Comparison of ENCODE assay signal across 7 mouse cellular contexts in genomic region chr11:106674612-106675153, GRCm38 (mm10).
DNase-seq lines count a peak whose midpoint lies in the region; ATAC-seq and TF ChIP-seq lines count a peak whose summit lies in the region.

No protein-coding gene starts in this region.

- peak; percentile 74 for ATAC-seq in limb, embryonic 13.5 days (ENCODE audit: low FRiP score, low read depth)
- peak; percentile 92 for ATAC-seq in midbrain, embryonic 13.5 days

- 0% methylated on average over 9 of the region's 9 CpGs for WGBS in heart, adult 2 months
- WGBS in limb, embryonic 13.5 days = 2% methylated on average over 9 of the region's 9 CpGs
- 1% methylated on average over 9 of the region's 9 CpGs for WGBS in midbrain, embryonic 13.5 days

- H3K4me3 ChIP-seq in heart, adult 2 months = peak overlapping the region; percentile 18
- peak overlapping the region; percentile 3; the same call in 1 of the 2 replicates for H3K4me3 ChIP-seq in limb, embryonic 13.5 days
- no peak overlapping the region for H3K4me3 ChIP-seq in midbrain, embryonic 13.5 days (replicated peaks)

- H3K27ac ChIP-seq in heart, adult 2 months = peak overlapping the region; percentile 96
- H3K27ac ChIP-seq in limb, embryonic 13.5 days = peak overlapping the region; percentile 73
- peak overlapping the region; percentile 79 for H3K27ac ChIP-seq in midbrain, embryonic 13.5 days

- no peak for TF ChIP-seq CTCF in heart, adult 2 months (IDR thresholded peaks at IDR 0.05)

- TF ChIP-seq POLR2A in heart, adult 2 months (IDR thresholded peaks at IDR 0.05; ENCODE audit: insufficient read depth, low read depth, low read length) = peak; percentile 47; the same call in 1 of the 2 replicates

- H3K27me3 ChIP-seq in heart, adult 2 months (ENCODE audit: control insufficient read depth, insufficient read depth, low read length) = no peaks in the 10 kb centered on the region
- H3K27me3 ChIP-seq in limb, embryonic 13.5 days = no peaks in the 10 kb centered on the region
- H3K27me3 ChIP-seq in midbrain, embryonic 13.5 days = no peaks in the 10 kb centered on the region

- H3K4me2 ChIP-seq in limb, embryonic 13.5 days (replicated peaks) = peak overlapping the region; percentile 44
- peak overlapping the region; percentile 13; the same call in 1 of the 2 replicates for H3K4me2 ChIP-seq in midbrain, embryonic 13.5 days (replicated peaks)

- H3K36me3 ChIP-seq in heart, adult 2 months (ENCODE audit: control insufficient read depth, insufficient read depth, low read length) = peaks cover 52% of the 10 kb centered on the region
- H3K36me3 ChIP-seq in limb, embryonic 13.5 days = no peaks in the 10 kb centered on the region
- H3K36me3 ChIP-seq in midbrain, embryonic 13.5 days = no peaks in the 10 kb centered on the region

- H3K9ac ChIP-seq in heart, adult 2 months (ENCODE audit: low read depth, low read length) = peak overlapping the region; percentile 57
- H3K9ac ChIP-seq in limb, embryonic 13.5 days = no peak overlapping the region
- no peak overlapping the region for H3K9ac ChIP-seq in midbrain, embryonic 13.5 days (replicated peaks)

- peak; percentile 69; the same call in 1 of the 2 replicates for TF ChIP-seq EP300 in heart, adult 2 months (IDR thresholded peaks at IDR 0.05; ENCODE audit: insufficient read depth, low read depth, low read length)

- peaks cover 54% of the 10 kb centered on the region for H3K4me1 ChIP-seq in heart, adult 2 months (ENCODE audit: control insufficient read depth, insufficient read depth, low read length)
- H3K4me1 ChIP-seq in limb, embryonic 13.5 days = peaks cover 19% of the 10 kb centered on the region
- H3K4me1 ChIP-seq in midbrain, embryonic 13.5 days (replicated peaks) = peaks cover 24% of the 10 kb centered on the region

- peak; percentile 81 to 93 for DNase-seq in adrenal gland, adult (ENCODE audit: inconsistent age in 2 of 2, low spot score in 1 of 2)
- peak; percentile 68 for DNase-seq in embryo, embryonic 10 days (ENCODE audit: low spot score)
- peak; percentile 85 to 89 for DNase-seq in heart, adult 2 months
- DNase-seq in kidney, adult 18-20 months = peak; percentile 75
- peak; percentile 62 to 63 for DNase-seq in spleen, adult 18-20 months

- no peaks in the 10 kb centered on the region for H3K79me2 ChIP-seq in heart, adult 2 months (replicated peaks; ENCODE audit: control insufficient read depth, insufficient read depth, low read length)

- no peaks in the 10 kb centered on the region for H3K9me3 ChIP-seq in limb, embryonic 13.5 days
- no peaks in the 10 kb centered on the region for H3K9me3 ChIP-seq in midbrain, embryonic 13.5 days

- intact Hi-C loops in heart, adult 2 months (cut with DNase I) = loop anchor here (1.0 to 2.0 kb wide), 2 partner anchors 14 to 34 kb away; no protein-coding TSS in a partner anchor
